Mouse (Mus musculus): Measurements from ENCODE around the gene Tmem184b.

Tmem184b gene

DNA sequence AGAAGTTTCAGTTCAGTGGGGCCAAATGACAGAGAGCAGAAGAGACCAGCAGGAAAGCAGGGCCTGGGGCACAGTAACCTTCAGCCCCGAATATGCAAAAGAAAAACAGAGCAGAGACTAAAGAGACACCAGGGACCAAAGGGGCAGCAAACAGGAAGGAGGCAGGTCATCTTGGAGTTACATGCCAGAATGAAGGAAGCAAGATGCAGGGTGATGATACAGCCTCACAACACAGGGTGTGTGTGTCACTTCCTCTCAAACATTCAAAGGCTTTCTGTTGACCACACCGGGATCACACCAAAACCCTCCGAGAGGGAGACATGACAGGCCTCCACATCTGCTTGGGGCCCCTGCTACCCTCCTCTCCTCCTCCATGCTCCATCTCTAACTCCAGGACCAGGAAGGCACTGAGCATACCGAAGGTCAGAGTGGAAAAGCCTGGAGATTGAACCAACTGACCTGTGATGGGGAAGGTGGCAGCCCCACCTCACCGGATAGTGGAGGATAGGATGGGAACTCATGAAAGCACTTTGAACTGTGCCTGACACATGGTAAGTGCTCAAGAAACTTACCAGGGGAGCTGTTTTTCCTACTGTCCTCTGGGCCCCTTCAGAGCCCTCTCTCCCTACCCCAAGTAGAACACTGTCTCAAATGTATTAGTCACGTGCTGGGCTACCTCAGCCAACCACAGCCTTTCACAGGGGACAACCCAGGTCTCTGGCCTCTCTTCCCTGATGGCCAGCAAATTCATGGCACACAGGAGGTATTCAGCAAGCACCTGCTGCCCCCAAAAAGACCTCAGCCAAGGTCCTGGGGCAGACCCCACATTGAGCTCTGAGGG is 3.0 kb downstream of the Tmem184b start:
- in situ Hi-C loops (cut with MboI, MseI) = loop anchor here in 1 of 2 experiments (10.0 kb wide), 1 partner anchor 906 kb away; the partner anchor contains the start of gene Il2rb

DNA sequence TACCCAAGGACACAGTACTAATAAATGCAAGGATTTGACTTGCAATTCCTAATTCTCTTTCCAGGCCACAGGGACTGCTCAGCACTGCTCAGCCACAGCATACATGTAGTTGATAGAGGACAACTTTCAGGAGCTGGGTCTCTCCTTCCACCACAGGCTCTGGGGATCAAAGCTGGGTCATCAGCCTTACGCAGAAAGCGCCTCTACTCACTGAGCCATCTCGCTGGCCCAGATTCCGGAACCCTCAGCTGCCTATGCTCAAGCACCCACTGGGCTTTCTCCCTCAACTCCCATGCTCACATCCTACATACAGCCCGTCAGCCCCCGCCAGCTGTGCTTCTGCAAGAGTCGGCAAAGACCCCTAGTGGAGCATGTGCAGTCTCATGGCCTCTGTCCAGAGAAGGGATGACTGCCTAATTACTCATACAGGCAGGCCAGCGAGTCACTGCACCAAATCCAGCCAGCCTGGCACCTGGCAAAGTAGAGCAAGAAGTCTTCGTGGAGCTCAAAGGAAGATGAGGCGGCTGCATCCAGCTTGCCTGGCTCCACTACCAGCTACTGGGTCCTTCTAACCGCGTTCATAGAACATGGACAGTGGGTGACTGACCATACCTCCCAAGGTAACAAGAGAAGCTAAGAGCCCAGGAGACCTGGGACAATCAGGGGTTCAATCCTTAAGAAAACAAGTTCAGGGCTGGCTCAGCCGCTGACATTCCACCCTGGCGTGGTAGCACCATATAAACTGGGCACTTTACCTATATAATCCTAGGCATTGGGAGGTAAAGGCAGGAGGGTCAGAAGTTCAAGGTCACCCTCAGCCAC is 3.9 kb downstream of the Tmem184b start:
- in situ Hi-C loops (cut with MboI, MseI) = loop anchor here in 1 of 2 experiments (10.0 kb wide), 1 partner anchor 905 kb away; the partner anchor contains the start of gene Il2rb

DNA sequence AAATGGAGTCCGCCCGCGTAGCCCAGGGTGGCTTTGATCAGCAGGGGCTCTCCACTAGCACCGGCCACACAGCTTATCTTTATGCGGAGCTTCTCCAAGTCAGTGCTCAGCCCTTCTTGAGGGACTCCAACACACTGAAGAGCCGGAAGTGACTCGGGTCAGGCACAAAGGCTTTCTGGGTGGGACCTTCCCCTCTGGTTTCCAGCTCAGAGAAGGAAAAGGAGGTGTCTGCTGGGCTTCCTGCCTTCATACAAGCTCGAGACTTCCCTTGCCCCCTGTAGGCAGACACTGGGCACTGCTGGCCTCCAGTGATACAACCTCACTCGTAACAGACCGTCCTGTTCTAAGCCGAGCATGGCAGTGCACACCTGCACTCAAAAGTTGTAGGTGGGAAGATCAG is 6.6 kb downstream of the Tmem184b start:
- in situ Hi-C loops (cut with MboI, MseI) = no loop called here

DNA sequence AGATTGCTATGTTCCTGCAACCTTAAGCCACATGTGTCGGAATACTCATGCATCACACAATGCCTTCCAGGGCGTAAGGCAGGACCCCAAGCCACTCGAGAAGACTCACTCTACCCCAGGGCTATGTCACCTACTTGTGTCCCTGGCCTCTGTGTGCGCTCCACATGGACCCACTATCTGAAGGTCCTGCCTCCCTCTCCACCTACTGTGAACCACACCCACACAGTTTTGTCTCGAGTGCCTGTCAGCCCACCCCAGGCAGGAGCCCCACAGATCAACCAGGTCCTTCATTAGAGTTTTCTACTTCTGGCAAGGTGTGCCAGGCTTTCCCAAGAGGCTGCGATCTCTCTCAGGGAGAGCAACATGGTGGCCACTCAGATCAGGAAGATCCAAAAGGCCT is 8.1 kb downstream of the Tmem184b start:
- in situ Hi-C loops (cut with MboI, MseI) = no loop called here

DNA sequence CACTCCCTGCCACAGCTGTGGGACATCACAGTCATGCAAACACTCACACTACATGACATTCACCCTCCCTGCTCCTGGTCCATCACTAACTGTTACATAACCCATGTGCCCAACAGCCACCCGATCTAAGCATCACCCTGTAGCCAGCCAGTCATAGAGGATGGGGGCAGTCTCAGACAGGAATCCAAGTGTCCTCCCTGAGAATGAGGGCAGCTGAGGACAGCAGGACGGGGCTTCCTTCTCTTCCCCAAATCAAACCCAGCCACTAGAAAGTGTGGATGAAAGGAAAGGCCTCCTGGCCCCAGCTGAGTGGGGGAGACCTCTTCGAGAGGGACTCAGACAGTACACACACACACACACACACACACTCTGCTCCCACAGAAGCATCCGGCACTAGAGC is 8.5 kb downstream of the Tmem184b start:
- in situ Hi-C loops (cut with MboI, MseI) = no loop called here

DNA sequence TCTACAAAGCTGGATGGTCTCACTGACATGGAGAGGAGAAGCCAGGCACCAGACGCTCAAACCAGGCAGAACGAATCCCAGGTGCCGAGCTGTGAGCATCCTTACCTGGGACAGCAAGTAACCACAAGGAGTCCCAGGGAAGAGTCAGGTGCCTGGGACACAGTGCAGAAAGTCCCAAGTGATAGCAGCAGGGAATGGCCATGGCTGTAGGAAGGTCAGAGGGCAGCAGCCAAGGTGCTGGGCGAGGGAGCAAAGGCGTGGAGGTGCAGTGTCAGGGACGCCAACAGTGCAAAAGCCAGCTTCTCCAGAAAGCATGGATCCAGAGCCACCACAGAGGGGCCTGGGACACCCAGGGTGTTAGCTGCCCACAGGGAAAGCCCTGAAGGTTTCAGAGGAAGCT is 10.3 kb downstream of the Tmem184b start:
- in situ Hi-C loops (cut with MboI, MseI) = no loop called here

DNA sequence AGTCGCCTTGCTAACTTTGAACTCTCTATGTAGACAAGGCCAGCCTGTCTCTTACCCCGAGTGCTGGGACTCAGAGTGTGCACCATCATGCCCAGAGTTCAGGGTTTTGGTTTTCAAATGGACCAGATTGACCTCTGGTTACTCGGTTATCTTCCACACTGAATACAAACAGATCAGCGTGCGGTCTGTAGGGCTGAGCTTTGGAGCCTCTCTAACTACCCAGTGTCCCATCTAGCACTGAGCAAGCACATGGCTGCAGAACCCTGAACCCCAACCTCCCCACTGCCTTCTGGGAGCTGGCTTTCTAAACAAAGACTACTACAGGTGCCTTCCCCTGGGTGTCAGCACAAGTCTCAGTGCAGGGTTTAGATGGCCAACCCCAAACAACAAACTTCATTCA is 10.8 kb downstream of the Tmem184b start:
- in situ Hi-C loops (cut with MboI, MseI) = no loop called here

DNA sequence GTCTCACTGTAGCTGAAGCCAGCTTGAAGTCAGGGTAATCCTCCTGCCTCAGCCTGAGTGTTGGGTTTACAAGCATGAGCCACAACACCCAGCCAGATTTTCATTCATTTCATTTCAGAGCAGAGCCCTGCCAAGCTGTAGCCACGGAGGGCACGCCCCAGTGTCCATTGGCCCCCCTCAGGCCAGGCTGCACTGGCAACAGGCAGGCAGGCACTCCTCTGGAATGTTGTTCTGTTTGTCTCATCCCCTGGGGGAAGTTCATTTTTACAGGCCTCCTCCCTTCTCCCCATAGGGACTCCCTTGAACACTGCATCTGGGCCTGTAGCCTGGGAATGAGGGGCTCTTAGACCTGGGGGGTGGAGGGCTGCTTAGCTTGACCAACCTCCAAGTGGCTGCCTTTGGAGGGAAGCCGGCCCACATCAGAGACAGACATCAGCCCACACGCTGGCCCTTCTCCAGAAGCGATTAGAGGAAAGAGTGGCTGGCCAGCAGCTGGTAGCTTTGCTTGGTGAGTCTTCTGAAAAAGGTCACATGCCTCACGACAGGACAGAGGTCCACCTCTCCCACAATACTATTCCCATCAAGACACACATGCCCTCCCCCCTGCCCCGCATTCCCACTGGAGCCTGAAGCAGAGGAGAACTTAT is 11.8 kb downstream of the Tmem184b start:
- in situ Hi-C loops (cut with MboI, MseI) = no loop called here

DNA sequence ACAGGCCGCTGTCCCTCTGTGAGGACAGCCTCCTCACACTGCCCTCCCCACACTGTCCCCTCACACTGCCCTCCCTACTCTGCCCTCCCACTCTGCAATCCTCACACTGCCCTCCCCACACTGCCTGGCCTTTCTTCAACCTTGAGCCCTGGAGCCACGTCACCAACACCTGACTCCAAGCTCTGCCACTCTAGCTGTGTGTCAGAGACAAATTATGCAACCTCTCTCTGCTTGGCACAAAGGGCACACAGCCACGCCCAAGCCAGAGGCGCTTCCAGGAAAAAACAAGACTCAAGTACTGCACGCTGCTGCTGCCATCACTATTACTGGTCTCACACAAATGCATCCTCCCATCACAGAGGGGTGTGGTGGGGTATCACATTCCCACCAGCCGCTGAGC is 12.9 kb downstream of the Tmem184b start:
- in situ Hi-C loops (cut with MboI, MseI) = no loop called here

DNA sequence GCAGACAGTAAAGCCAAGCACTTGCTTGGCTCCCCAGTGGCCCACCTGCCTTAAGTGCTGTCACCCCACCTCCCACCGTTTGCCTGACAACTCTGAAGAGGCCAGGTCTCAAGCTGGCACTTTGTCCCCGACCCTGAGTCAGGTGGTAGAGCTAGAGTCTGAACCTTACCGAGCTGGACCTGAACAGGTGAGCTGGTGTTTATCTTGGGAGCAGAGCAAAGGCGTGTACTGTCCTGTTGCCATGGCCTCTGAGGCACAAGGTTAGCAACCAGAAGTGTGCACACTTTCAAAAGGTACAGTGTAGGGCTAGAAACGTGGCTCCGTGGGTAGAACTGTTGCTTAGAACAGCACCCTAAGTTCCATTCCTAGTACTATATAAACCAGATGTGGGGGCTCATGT is 15.2 kb downstream of the Tmem184b start:
- in situ Hi-C loops (cut with MboI, MseI) = no loop called here

DNA sequence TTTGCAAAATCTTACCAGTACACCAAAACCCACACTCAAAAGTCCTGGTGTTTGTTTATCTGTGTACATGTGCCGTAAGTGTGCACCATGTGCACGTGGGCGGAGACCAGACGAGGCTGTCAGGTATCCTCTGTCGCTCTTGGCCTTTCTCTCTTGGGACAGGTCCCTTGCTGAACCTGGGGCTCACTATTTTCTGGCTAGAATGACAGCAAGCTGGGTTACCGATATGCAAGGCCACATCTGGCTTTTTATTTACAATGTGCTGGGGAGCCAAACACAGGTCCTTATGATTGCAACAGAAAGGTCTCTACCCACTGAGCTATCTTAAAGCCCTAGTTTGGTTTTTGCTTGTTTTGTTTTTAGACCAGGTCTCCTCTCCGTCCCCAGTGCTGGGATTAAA is 15.8 kb downstream of the Tmem184b start:
- in situ Hi-C loops (cut with MboI, MseI) = no loop called here

DNA sequence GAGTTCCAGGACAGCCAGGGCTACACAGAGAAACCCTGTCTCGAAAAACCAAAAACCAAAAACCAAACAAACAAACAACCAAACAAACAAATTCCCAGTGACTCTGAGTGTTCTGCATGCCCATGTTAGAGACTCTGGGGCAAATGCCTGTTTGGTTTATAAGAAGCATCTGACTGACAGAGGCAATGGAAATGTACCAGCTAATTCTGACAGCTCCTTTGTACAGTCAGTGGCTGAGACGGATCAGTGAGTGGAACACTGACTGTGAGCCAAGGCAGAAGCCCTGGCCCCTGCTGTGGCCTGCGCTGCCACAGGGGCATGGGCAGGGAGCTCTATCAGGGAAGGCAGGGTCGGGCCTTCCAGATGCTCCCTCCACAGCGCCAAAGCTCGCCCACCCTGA is 16.3 kb downstream of the Tmem184b start:
- in situ Hi-C loops (cut with MboI, MseI) = no loop called here

DNA sequence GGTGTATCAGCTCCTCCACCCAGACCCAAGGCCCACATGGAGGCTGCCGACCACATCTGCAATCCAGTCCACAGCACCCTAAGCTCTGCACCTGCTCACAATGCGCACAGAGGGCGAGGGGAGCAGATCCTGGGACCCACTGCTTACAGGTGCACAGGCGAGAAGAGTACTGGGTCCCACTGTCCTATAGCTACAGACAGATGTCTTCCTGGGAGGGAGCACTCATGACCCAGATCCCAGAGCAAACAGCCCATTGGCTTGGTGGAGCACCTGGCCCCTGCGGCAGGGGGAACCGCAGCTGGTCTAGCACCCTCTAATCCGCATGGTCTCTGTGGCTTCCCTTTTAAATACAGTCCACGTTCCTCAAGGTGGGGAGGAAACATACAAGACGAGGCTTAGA is 21.7 kb downstream of the Tmem184b start:
- in situ Hi-C loops (cut with MboI, MseI) = no loop called here

DNA sequence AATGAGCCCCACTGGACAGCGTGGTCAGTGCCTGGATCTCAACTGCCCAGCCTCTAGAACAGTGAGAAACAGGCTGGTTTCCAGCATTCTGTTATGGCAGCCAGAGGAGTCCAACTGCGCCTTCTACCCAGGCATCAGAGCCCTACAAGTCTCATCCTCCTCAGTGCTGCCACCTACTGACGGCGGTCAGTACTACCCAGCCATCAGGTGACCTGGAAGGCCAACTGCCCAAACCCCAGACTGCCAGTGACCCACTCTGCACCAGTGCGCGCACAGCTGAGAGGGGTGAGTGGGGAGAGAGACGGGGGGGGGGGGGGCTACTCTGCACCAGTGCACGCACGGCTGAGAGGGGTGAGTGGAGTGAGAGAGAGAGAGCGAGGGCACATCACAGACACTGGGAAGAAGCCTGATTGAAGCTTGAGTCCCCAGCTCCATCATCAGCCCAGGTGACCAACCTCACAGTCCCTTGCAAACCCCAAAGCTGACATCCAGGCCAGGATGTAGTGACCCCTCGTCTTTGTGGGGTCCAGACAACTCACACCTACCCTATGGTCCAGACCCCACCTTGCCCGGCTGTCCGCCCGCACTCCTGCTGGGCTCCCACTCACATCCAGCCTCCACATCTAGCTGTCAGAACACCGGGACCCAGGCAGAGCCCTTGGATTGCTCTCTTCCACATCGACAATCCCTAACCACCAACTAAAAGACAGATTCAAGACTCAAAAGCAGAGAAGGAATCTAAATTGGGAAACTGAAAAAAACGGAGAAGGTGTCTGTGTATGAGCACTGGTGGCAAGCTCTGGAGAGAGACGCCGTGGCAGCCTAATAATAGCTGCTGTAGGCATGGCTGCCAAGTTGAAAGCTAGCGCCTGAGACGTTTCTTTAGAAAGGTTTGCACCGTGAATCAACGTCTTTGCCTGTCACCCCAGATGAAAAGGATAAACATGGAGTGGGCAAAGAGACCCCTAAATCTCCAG is 22.6 kb downstream of the Tmem184b start:
- in situ Hi-C loops (cut with MboI, MseI) = no loop called here

DNA sequence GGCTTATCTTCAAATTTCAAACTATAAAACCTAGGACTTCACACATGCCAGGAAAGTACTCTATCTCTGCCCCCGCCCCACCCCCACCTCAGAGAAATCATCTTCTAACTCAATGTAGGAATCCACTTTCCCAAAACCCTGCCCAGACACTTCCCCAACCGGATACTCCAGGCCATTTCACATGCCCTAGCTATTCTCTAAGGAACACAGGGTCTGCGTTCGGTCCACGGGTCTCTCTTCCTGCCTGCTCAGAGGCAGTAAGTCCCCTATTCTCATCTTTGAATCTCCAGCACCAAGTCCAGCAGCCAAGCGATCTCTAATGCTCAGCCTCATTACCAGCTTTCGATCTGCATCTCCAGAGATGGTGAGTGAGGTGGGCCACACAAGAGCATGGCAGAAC is 23.7 kb downstream of the Tmem184b start:
- in situ Hi-C loops (cut with MboI, MseI) = loop anchor here (5.0 kb wide), 2 partner anchors 88 to 137 kb away; no protein-coding TSS in a partner anchor

DNA sequence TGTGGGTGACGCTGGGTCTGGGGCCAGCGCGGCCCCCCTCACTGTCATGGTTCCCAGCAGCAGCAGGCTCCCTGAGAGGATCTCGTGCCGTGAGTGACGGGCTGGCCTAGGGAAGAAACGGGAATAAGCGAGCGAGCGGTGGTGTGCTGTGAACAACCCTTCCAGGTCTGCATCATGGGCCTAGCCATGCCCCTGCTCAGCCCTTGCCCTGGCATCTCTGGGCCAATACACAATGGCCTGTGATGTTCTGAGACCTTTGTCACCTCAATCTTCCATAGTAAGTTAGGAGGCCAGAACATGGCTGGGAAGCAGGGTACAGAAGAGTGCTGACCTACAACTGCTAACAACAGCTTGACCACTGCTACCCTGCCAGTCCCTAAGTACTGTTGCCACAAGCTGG is 24.8 kb downstream of the Tmem184b start:
- in situ Hi-C loops (cut with MboI, MseI) = loop anchor here (5.0 kb wide), 2 partner anchors 89 to 136 kb away; no protein-coding TSS in a partner anchor

DNA sequence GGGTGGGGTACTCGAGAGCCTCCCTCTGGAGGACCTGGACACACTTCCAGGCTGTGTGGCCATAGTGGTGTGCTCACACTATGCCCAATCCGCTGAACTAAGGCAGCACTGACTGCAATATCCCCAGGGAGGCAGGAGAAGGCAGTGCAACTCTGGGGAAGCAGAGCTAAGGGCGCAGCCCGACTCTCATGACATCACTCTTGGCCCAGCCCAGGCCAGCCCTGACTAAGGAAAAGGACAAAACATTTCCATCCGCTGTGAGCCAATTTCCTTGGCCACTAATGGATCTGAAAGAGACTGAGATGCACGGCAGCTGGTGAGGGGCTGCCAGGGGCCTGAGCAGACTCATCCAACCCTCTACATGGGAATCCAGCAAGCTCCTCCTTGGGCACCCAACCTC is 25.7 kb downstream of the Tmem184b start:
- in situ Hi-C loops (cut with MboI, MseI) = loop anchor here (5.0 kb wide), 2 partner anchors 90 to 135 kb away; no protein-coding TSS in a partner anchor

DNA sequence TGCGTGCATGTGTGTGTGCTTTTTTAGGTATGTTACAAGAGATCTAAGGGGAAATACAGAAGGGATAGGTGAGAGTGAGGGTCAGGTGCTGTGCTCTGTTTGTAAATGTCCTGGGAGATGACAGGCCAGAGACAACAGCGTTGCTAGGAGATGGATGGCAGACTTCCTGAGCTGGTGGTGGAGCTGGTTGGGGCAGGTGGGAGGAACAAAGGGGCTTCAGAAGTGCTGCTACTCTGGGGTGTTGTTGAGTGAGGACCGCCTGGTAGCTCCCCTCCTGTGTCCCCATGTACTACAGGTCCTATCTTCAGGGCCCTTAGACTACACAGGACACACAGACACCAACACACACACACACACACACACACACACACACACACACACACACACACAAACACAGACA is 28.6 kb downstream of the Tmem184b start:
- in situ Hi-C loops (cut with MboI, MseI) = loop anchor here (5.0 kb wide), 2 partner anchors 93 to 132 kb away; no protein-coding TSS in a partner anchor

DNA sequence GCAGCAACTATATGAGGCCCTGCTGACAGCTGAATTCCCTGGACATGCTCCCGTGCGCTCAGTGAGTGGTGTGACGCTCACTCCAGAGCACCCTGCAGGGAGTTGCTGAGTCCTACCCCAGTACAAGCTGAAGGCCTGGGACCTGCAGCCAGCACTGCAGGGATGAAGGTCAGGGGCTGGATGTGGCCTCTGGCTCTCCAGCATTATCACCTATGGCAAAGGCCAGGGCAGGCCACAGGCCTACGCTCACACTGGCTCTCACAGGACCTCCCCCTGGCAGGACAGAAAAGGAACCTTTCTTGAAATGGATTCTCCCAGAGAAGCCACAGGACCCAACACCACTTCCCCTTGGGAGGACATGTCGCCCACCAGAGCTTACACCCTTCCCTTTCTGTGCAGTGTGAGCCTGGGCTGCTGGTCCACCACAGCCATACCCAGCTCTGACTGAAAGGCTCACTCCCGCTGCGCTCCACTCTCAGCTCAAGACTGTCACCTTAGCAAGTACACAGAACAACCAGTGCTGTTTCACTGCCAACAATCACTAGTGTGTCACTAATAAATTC is 33.0 kb downstream of the Tmem184b start:
- in situ Hi-C loops (cut with MboI, MseI) = no loop called here

Data from T-helper 17 cell (primary cell).